Mouse (Mus musculus): ENCODE results near the gene Helz.

GRCm38 (mm10) chr11:107693338-107693737 lies 145.6 kb downstream of the Helz start:
- no peak for TF ChIP-seq POLR2A (IDR thresholded peaks at IDR 0.05; ENCODE audit: insufficient read depth, low read length)
- no peak for TF ChIP-seq CTCF (IDR thresholded peaks at IDR 0.05; ENCODE audit: low read depth, low read length)
- TF ChIP-seq EP300 (IDR thresholded peaks at IDR 0.05; ENCODE audit: insufficient read depth, low read depth, low read length) = no peak

All from ES-Bruce4 (cell line).